Mouse (Mus musculus): ENCODE data around the gene Abhd5.
A peak's percentile ranks its signal among the peaks of the same experiment; 100 is the strongest.
"Not testable (repeated sequence)": the region's sequence is repeated elsewhere in the genome, so short reads cannot be mapped to it uniquely, and the experiment has no call there.

The Abhd5 gene

DNA sequence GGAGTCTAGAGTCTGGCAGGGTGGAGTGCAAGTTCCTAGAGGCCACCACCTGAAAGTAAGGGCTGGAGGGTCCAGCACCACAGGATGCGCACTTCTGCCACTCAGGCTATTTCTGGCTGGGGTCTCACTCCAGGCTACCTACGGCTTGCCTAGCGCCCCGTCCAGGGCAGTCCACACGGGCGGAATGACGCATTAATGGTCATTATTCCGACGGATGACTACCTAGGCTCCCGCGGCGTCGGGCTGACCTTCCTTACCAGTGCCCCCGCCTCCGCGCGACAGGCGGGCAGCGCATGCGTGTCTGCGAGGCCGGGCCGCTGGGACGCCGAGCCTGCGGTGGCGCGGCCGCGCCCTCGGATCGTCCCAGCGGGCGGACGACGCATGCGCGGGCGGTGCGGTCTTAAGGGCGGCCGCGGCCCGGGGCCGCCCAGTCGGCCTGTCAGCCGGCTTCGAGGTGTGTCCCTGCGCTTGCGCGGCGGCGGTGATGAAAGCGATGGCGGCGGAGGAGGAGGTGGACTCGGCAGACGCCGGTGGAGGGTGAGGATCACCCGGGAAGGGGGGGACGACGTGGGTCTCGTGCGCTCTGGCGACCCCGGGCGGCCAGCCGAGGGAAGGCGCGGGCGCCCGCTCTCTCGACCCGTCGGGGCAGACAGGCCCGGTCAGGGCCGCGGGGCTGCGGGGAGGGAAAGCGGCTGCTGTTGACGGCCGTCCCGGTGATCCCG, at the start of gene Abhd5:
Gene Abhd5 (plus strand): TSS at position 306 of the 722 bp plus-strand sequence.
- peak; percentile 89 to 91 for DNase-seq

DNA sequence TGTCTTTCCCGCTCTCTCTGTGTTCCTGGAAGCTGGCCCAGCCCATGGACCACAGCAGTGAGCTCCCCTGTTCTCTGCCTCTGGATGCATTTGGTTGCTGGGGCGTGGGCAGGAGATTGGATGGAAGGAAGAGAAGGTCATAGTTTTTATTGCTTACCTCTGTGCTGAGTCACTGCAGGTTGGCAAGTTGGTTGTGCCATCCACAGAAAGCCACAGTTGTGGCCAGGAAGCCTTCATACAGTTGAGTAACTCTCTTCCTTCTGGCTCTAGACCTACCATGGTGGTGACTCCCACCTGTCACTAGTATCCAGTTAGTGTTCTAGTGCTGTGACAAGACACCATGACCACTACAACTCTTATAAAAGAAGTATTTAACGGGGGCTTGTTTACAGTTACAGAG, 46.1 kb upstream of the Abhd5 start:
- no peak for DNase-seq

GRCm38 (mm10) chr9:122309013-122309980, 42.1 kb upstream of the Abhd5 start:
- no peak for DNase-seq

DNA sequence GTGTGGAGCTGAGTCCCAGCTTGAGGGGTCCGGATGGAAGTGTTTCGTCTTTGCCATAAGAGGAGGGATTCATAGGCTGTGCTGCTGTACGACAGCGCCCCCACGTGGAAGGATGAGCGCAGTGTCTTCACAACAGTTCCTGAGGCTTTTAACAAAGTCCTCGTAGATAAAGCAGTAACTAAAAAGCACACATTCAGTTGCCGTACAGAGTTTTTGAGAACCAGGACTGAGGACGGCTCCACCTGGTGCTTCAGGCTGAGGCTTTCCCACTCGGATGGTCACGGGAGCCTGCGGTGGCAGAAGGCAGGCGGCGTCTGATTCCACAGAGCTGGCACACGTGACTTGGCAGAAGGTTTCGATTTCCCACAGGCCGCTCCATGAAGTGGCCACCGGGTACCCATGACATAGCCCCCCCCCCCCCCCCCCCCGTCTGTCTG, 40.8 kb upstream of the Abhd5 start:
- DNase-seq = peak; percentile 60 to 83

DNA sequence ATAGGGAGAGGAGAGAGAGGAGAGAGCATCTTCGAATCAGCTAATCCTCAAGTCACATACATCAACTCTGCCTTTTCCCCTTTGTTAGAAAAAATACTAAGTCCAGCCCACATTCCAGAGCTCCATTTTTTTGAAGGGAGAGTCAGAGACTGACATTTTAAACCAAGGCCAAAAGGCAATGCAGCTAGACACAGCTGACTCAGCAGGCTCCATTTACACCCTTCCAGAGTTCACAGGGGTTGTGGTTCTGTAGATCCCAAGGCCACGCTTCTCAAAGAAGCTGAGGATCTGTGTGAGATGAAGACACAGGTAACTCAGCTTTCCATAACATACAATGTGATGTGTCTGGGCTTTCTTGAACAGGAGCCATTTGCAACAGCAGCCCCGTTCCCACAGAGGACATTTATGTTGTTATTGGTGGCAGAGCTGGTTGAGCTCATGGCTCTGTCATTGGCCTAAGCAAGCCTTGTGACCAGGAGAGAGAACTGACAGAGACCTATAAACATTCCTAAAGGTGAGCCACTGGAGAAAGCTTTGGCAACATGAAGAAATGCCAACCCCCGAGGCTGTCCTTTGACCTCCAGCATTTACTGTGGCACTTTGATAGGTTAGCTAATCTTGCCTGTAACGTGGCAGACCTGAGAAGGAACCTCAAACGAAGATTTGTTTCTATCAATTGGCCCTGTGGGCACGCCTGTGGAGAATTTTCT, 40.2 kb upstream of the Abhd5 start:
- no peak for DNase-seq

DNA sequence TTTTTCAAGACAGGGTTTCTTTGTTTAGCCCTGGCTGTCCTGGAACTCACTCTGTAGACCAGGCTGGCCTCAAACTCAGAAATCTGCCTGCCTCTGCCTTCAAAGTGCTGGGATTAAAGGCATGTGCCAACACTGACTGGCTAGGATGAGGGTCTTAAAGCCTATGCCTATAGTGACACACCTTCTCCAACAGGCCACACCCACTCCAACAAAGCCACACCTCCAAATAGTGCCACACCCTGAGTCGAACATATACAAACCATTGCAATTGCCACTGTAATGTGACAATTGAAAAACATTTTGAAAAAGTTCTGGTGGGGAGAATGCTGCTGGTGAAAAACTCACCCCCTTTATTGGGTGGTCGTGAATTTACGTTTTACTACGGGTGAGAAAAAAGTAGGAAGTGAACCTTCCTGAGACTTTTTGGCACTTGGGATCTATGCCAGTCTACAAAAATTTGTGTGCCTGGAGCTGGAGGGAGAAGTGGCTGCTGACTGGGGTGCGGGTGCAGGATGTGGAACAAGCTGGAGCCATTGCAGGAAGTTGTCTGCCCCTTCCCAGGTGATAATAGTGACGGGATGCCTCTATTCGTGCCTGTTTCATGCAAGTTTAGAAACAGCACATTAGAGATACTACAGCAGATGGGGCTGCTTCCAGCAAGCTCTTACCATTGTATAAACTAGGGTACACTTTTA, 39.0 kb upstream of the Abhd5 start:
- DNase-seq = no peak

GRCm38 (mm10) chr9:122313128-122313527, 38.3 kb upstream of the Abhd5 start:
- not testable (repeated sequence) for DNase-seq

- DNase-seq = no peak
Observed at GRCm38 (mm10) chr9:122314386-122314785, 37.0 kb upstream of the Abhd5 start.

DNA sequence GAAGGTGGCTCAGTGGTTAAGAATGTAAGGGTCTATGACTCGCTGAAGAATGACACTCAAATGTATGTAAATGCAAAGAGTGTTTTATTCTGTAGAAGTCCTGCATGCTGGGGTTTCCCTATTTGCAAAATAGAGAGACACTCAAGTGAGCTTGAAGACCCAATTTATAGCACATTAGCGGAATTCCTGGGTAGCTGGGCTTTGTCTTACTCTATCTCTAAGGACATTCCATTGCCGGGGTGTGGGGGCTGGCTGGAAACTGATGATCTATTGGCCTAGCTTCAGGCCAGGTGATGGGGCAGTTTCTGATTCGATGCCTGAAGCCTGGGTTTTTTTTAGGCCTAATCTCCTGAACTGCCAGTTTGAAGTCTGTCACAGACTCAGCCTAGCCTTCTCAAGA, 36.5 kb upstream of the Abhd5 start:
- no peak for DNase-seq

DNA sequence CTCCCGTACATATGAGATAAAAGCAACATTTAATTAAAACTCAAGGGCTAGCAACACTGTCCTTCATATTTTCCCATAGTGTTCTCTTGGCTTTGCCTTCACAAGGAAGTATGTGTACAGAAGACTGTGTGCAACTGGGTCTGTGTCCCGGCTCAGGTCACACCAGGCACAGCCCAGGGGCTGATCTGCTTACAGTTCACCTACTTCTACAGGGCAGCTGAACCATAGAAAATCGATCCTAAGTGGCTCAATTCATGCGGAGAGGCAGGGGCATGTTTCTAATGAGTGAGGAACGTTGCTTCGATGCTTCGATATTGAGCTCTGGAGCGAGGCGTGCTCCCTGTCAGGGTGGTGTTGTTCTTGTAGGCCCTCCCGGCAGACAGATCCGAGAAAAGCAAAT, 35.9 kb upstream of the Abhd5 start:
- no peak for DNase-seq

DNA sequence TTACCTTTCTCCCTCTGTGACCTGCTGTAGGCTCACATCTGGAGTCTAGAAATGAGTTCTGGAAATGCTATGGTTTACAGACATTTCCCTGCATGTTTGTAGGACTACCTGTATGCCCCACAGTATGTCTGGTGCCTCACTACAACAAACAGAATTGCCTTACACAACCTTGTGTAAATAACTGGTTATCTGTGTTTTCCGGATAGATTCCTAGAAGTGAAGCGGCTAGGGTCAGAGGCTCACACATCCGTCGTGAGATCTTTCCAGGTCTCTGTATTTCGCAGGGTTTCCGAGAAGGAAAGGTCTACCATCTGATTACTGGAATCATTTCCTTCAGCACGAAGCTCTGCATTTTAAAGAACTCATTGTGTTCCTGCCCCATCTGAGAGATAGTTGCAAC, 34.8 kb upstream of the Abhd5 start:
- no peak for DNase-seq

DNA sequence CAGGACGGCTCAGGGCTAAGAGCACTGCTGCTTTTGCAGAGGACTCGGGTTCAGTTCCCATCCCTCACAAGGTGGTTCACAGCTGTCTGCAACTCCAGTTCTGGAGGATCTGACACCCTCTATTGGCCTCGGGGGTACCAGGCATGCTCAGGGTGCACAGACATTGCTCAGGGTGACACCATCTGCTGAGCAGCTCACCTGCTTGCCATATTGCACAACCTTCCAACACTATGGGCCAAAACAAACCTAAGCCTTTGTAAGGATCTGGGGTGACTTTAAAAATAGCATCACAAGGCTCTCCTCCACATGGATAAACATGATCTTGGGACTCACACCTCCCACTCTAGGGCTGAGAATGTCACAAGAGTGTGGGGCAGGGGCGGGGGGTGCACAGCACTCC, 30.8 kb upstream of the Abhd5 start:
- DNase-seq = no peak

GRCm38 (mm10) chr9:122322356-122322755, 29.1 kb upstream of the Abhd5 start:
- no peak for DNase-seq

DNA sequence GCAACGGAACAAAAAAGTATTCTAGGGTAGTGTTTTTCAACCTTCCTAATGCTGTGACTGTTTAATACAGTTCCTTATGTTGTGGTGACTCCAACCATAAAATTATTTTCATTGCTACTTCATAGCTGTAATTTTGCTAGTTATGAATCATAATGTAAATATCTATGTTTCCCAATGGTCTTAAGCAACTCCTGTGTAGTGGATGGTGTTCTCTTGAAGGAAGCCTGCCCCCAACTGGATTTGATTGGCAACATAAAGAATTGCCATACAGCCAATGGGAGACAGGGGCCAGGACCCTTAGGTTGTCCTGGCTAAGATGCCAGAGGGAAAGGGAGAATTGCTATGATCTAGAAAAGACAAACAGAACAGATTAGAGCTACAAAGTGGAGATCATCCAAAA, 25.4 kb upstream of the Abhd5 start:
- no peak for DNase-seq

DNA sequence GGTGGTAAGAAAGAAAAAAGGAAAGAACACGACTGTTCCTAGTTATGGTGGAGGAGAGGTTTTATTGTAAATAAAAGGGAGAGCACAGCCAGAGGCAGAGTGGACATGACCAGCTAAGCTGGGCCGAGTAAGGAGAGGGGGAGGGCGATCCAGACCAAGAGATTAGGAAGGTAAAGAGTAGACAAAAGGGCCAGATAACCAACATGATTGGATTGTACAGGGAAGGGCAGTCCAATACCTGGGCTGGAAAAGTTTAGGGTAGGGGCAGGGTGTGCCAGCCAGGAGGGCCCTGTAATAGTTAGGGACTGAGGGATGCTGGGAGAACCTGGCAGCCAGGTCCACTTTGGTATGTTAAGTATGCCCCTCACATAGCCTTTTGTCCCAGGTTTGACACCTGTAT, 23.2 kb upstream of the Abhd5 start:
- DNase-seq = no peak

DNA sequence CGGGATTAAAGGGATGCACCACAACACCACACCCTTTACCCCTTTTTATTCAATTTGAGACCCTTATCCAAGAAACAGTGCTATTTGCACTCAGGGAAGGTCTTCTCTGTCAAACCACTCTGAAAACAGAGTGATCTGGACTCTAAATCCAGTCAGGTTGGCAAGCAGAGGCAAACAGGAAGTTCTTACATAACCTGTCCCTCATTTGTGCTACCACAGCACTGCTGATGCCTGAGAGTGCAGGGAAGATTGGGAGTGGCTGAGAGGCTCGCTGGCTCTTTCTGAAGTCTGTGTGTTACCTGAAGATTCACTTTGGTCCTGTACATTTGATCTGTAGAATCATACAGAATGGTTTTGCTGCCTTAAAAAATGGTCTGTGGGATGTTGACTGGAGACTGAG, 14.7 kb upstream of the Abhd5 start:
- no peak for DNase-seq

GRCm38 (mm10) chr9:122337510-122337931, 13.9 kb upstream of the Abhd5 start:
- DNase-seq = peak; percentile 15 to 28

DNA sequence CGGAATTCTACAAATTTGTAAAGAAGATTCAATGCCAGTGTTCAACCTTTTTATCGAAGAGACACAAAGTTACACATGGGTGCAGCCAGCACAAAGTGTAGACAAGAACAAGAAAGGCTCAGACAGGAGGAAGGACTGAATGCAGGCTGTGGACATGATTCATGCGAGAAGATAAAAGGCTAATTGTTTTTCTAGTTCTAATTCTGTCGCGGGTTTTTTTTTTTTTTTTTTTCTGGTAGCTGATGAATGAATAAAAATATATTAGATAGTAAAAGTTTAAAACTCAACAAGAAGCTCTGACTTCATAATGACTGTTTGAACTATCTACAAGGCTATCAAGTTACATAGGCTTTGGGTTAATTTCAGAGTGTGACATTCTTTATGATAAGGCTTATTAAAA, 11.4 kb upstream of the Abhd5 start:
- no peak for DNase-seq

DNA sequence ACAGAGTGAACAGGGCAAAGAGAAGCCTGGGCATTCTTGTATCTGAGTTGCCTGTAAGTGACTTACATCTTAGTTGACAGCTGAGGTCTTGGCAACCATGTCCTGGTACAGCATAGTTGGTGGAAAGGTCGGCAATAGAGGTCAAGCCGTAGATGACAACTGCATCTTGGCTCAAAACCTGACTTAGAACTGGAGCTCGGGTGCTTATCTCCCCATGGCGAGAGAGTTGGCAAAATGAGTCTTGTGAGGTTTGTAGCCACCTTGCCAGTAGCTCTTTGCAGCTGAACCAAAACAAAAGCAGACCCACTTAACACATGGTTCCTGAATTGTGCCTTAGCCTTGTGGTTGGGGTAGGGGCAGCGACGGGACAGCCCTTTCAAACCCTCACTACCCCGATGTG, 8.0 kb upstream of the Abhd5 start:
- no peak for DNase-seq

DNA sequence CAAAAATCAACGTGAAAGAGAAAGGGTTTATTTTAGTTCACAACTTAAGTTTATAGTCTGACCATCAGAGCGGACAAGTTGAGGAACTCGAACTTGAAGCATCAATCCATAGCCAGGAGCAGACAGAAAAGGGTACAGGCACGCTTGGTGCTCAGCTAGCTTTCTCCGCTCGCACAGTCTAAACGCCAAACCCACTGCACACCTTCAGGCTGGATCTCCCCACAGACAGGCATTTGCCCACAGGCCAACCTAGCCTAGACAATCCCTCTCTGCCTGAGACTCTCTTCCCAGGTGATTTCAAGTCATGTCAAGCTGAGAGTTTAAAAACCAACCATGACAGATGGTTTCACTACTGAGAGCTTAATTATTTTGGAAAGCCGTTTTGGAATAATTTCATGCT, 6.8 kb upstream of the Abhd5 start:
- no peak for DNase-seq

DNA sequence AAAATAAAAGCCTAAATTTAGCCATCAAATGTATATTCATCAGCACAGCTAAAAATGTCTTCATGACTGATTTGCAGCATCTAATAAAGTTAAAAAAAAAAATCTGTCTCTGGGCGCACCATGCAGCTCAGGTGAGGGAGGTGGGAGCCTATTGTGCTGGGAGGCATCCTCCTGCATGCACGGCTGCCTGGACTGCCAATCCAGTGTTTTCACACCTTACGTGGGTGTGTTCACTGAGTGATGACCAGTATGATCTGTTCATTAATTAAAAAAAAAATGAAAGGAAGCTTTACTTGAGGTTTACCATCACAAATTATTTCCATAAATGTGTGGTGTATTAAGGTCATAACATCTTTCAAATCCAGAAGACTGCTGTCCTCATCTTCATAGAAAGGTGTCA, 6.1 kb upstream of the Abhd5 start:
- no peak for DNase-seq

- no peak for DNase-seq
Observed at GRCm38 (mm10) chr9:122346059-122346458, 5.3 kb upstream of the Abhd5 start.

- DNase-seq = no peak
Observed at GRCm38 (mm10) chr9:122347882-122348281, 3.5 kb upstream of the Abhd5 start.

Measured in spleen, adult 18-20 months (tissue).